Mouse (Mus musculus) embryonic facial prominence, embryonic 11.5 days (tissue): Measurements from ENCODE around the gene Odf3l2. TPM values are rescaled to one million over a fixed set of nuclear protein-coding genes. Genes with fewer than 3 reads are reported as not detected.

Experiments
- ATAC-seq: fragments of 200-750 bp; cut with Nextera tagmentation; replicated peaks from 2 replicates; pipeline ENCODE4 v1.8.0; 2017; ENCODE audit warnings: low read depth; ENCODE audit not compliant: insufficient number of reproducible peaks, low FRiP score, low TSS enrichment
- DNase-seq: peaks from one replicate; pipeline ENCODE4 v3.0.0-alpha.2; 2015; ENCODE audit warnings: low spot score
- H3K27ac ChIP-seq: fragments of 300-500 bp; sonication (generic); replicated peaks from 2 replicates; pipeline ENCODE4 v1.5.1; 2014; ENCODE audit warnings: mild to moderate bottlenecking, low read depth, low read length, control low read depth
- H3K27me3 ChIP-seq: fragments of 300-500 bp; sonication (generic); 2 replicates; pipeline ENCODE4 v1.6.1; 2014; ENCODE audit warnings: mild to moderate bottlenecking, low read length, moderate library complexity, mixed read lengths; ENCODE audit not compliant: control insufficient read depth, insufficient read depth
- H3K36me3 ChIP-seq: fragments of 300-500 bp; sonication (generic); replicated peaks from 2 replicates; pipeline ENCODE4 v1.6.1; 2014; ENCODE audit warnings: low read depth, mild to moderate bottlenecking, low read length, moderate library complexity, mixed read lengths; ENCODE audit not compliant: control insufficient read depth, insufficient read depth
- H3K4me1 ChIP-seq: fragments of 300-500 bp; sonication (generic); 2 replicates; pipeline ENCODE4 v1.6.1; 2014; ENCODE audit warnings: low read length, mixed read lengths; ENCODE audit not compliant: control insufficient read depth, insufficient read depth
- H3K4me2 ChIP-seq: fragments of 300-500 bp; sonication (generic); 2 replicates; pipeline ENCODE4 v1.6.1; 2014; ENCODE audit warnings: low read depth, mild to moderate bottlenecking, control low read depth, low read length, moderate library complexity
- H3K4me3 ChIP-seq: fragments of 300-500 bp; sonication (generic); 2 replicates; pipeline ENCODE4 v1.5.1; 2014; ENCODE audit warnings: low read depth, low read length, control low read depth
- H3K9ac ChIP-seq: fragments of 300-500 bp; sonication (generic); replicated peaks from 2 replicates; pipeline ENCODE4 v1.6.1; 2014; ENCODE audit warnings: mild to moderate bottlenecking, control low read depth, low read length
- H3K9me3 ChIP-seq: fragments of 300-500 bp; sonication (generic); replicated peaks from 2 replicates; pipeline ENCODE4 v1.6.1; 2016; ENCODE audit warnings: mild to moderate bottlenecking, low read length, inconsistent platforms, mixed read lengths; ENCODE audit not compliant: control insufficient read depth
- WGBS: fragments of 180-500 bp; shearing (Covaris S2); extraction: QIAGEN DNeasy Blood & Tissue Kit; methylation state at CpG from one replicate; pipeline ENCODE4 v1.1.7; 2014; 5-methylcytosine and 5-hydroxymethylcytosine counted together
- polyA plus RNA-seq: library from polyadenylated mRNA; unstranded; fragments of >200 nt; fragmentation: Nextera tagmentation; extraction: Ambion mirVana; gene quantifications from 2 replicates; pipeline ENCODE4 v1.2.1, GENCODE M21; 2014

Gene Odf3l2
- not detected in 2 replicates for polyA plus RNA-seq

DNA sequence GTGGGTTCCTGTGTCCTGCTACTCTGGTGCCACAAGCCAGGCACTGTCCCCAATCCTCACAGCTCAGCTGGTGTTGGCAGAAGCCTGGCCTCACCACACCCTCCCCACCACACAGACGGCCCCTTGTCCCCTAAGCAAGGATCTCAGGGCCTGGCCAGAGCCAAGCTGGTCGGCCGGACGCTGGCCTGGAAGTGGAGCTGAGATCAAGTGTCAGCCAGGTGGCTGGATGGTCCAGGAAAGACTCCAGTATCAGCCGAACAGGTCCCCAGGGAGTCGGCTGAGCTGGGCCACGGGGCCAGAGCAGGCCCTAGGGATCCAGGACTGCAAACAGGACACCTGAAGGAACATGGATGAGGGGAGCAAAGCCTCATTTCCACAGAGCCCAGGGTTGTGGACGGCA, at the start of gene Odf3l2:
Odf3l2 (minus strand) TSS at position 28 of the 400 bp plus-strand sequence.
- Histone ChIP-seq H3K27me3 (no peaks in the 10 kb centered on the region), H3K9ac (no peak within 1 kb of the TSS), H3K4me2 (no peak within 1 kb of the TSS), H3K4me3 (no peak within 1 kb of the TSS), H3K4me1 (no peaks in the 10 kb centered on the region), H3K9me3 (no peaks in the 10 kb centered on the region), H3K36me3 (no peaks in the 10 kb centered on the region), H3K27ac (no peak within 1 kb of the TSS)
- ATAC-seq: no peak
- DNase-seq: no peak
- WGBS: 64% methylated on average over 8 of the region's 8 CpGs

DNA sequence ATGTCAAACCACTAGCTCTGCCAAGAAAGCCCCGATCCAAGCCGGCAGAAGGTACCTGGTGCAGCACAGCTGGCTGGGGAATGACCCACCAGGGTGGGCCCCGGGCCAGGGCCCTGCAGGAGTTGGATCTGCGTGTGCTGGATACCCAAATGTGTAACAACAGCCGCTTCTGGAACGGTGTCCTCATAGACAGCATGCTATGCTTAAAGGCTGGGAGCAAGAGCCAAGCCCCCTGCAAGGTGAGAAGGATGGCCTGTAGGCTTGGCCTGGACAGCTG, 48.8 kb upstream of the Odf3l2 start:
- Histone ChIP-seq H3K27me3 (no peaks in the 10 kb centered on the region), H3K4me3 (no peak overlapping the region), H3K36me3 (no peaks in the 10 kb centered on the region), H3K9me3 (no peaks in the 10 kb centered on the region), H3K4me1 (peaks cover 3% of the 10 kb centered on the region; the same call in 1 of the 2 replicates), H3K9ac (peak overlapping the region; percentile 4; the same call in 1 of the 2 replicates), H3K27ac (no peak overlapping the region), H3K4me2 (no peak overlapping the region)
- WGBS: 80% methylated on average over 6 of the region's 6 CpGs
- ATAC-seq: no peak; the same call in 1 of the 2 replicates
- DNase-seq: no peak

DNA sequence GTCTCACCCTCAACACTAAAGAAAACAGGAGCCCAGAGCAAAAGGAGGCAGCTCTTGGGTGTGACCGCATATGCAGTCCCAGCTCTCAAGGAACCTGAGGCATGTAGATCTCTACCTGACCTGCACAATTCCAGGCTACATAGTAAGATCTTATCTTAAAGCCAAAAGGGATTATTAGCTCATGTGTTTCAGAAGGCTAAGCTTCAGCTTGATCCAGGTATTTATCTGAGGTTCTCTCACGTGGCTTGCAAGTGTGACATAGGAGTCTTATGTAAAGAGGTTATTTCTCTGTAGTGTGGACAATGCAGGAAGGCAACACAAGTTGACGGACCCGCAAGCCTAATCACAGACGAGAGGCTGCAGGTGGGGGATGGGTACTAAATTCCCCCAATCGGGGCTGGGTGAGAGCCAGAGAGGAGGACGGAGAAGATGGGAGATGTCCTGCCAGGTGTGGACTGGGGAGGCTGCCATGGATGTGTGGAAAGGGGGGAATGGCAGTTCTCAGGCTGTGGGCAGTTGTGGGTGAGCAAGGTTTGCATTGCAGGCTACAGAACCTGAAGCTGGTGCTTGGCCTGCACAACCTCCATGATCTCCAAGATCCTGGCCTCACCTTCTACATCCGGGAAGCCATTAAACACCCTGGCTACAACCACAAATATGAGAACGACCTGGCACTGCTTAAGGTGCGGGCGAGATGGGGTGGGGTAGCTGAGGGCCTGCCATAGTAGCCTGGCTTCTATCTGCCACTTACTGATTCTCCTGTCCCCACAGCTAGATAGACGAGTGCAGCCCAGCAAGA, 48.2 kb upstream of the Odf3l2 start:
- no peaks in the 10 kb centered on the region for H3K27me3 ChIP-seq

DNA sequence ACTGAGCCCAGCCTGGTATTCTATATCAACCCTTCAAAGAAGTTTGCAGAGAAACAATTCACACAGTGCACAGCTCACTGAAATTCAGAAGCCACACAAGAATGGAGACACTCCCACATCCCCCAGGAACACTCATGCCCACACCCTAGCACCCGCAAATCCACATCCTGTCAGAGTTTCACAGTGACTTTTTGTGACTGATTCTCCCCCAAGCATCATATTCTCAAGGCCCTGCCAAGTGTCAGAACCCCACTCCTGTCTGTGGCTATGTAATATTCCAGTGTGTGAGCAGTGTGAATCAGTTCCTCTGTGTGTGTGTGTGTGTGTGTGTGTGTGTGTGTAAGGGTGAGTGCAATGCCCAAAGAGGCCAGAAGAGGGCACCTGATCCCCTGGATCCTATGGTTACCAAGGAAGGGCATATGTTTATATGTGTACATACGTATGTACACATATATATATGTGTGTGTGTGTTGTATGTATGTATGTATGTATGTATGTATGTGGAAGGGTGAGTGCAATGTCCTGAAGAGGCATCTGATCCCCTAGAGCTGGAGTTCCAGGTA, 46.5 kb upstream of the Odf3l2 start:
- peaks cover 3% of the 10 kb centered on the region; the same call in 1 of the 2 replicates for H3K4me1 ChIP-seq
- DNase-seq (no peak), ATAC-seq (no peak)
- no peak overlapping the region for H3K9ac ChIP-seq
- no peak overlapping the region for H3K4me3 ChIP-seq
- WGBS: 95% methylated on average over 2 of the region's 2 CpGs
- no peaks in the 10 kb centered on the region for H3K9me3 ChIP-seq
- H3K36me3 ChIP-seq: peaks cover 10% of the 10 kb centered on the region
- no peak overlapping the region for H3K4me2 ChIP-seq
- no peak overlapping the region for H3K27ac ChIP-seq
- H3K27me3 ChIP-seq: no peaks in the 10 kb centered on the region

More for the DNA sequence above, 48.2 kb upstream of the Odf3l2 start:
- no peak overlapping the region for H3K4me2 ChIP-seq
- H3K9me3 ChIP-seq: no peaks in the 10 kb centered on the region
- DNase-seq (no peak), ATAC-seq (no peak; the same call in 1 of the 2 replicates)
- peaks cover 5% of the 10 kb centered on the region for H3K36me3 ChIP-seq
- no peak overlapping the region for H3K9ac ChIP-seq
- no peak overlapping the region for H3K4me3 ChIP-seq
- 75% methylated on average over 12 of the region's 12 CpGs for WGBS
- H3K4me1 ChIP-seq: peaks cover 3% of the 10 kb centered on the region; the same call in 1 of the 2 replicates
- H3K27ac ChIP-seq: no peak overlapping the region

DNA sequence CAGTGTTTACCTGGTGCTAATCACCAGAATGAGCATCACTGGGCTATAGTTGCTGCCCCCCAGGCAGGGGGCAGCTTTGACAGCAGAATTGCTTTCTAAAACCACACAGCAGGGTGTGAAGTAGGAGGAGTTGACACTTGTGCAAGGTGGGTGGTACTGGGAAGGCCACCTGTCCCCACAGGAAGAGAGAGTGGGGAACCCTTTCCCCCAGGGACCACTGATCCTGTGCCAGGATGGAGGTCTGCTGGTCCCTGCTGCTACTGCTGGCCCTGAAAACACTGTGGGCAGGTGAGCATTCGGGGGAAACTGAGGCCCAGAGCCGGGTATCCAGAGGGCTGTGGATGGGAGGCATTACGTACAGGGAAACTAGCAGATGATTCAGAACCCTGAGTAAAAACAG, 43.6 kb upstream of the Odf3l2 start:
- no peaks in the 10 kb centered on the region for H3K27me3 ChIP-seq
- ATAC-seq (no peak), DNase-seq (no peak)
- no peaks in the 10 kb centered on the region for H3K4me1 ChIP-seq
- H3K36me3 ChIP-seq: peaks cover 21% of the 10 kb centered on the region
- H3K4me3 ChIP-seq: no peak overlapping the region
- no peaks in the 10 kb centered on the region for H3K9me3 ChIP-seq
- 96% methylated on average over 3 of the region's 3 CpGs for WGBS
- no peak overlapping the region for H3K9ac ChIP-seq
- no peak overlapping the region for H3K4me2 ChIP-seq
- H3K27ac ChIP-seq: no peak overlapping the region

DNA sequence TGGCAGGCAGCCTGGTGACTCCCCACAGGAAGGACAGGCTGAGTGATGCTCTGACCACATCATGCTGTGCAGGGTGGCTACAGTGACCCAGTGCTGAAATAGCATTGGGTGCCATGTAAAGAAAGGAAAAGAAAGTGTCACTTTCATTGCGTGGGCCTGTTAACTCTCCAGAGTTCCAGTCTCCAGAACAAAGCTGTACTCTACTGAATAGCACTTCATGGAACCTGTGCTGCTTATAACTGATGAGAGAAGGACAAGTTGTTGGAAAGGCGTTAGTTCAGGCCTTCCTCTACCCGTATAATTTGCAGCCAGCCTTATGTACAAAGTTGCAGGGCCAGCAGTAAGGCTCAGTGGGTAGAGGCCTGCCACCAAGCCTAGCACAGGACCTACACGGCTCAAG, 43.2 kb upstream of the Odf3l2 start, which contains the start of gene Gzmm:
Gzmm (plus strand) TSS at position 301 of the 400 bp plus-strand sequence.
- Histone ChIP-seq H3K4me1 (peaks cover 2% of the 10 kb centered on the region; the same call in 1 of the 2 replicates), H3K4me2 (no peak within 1 kb of the TSS), H3K27ac (no peak within 1 kb of the TSS), H3K9ac (no peak within 1 kb of the TSS), H3K9me3 (no peaks in the 10 kb centered on the region), H3K36me3 (peaks cover 21% of the 10 kb centered on the region), H3K4me3 (no peak within 1 kb of the TSS), H3K27me3 (no peaks in the 10 kb centered on the region)
- DNase-seq: no peak
- 89% methylated on average over 4 of the region's 4 CpGs for WGBS
- no peak for ATAC-seq

DNA sequence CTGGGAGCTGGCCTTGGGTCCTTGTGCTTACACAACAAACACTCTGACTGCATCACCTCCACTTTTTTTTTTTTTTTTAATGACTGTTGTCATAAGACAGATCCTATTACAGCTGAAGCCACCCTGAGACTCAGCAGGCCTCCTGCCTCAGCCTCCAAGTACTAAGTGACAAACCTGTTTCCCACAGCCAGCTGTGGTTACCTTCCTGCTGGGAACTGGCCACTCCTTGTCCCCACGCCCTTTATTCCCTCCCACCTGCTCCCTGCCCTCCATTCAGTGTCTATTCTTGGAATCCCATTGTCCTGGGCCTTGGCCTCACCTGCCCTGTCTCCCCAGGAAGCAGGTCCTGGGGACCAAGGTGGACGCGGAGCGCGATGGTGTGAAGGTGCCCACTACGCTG, 42.0 kb upstream of the Odf3l2 start:
- Histone ChIP-seq H3K9me3 (no peaks in the 10 kb centered on the region), H3K4me2 (no peak overlapping the region), H3K27me3 (no peaks in the 10 kb centered on the region), H3K9ac (no peak overlapping the region), H3K27ac (no peak overlapping the region), H3K4me3 (no peak overlapping the region), H3K36me3 (peaks cover 21% of the 10 kb centered on the region), H3K4me1 (peaks cover 6% of the 10 kb centered on the region)
- WGBS: 96% methylated on average over 6 of the region's 6 CpGs
- DNase-seq (no peak), ATAC-seq (no peak)

DNA sequence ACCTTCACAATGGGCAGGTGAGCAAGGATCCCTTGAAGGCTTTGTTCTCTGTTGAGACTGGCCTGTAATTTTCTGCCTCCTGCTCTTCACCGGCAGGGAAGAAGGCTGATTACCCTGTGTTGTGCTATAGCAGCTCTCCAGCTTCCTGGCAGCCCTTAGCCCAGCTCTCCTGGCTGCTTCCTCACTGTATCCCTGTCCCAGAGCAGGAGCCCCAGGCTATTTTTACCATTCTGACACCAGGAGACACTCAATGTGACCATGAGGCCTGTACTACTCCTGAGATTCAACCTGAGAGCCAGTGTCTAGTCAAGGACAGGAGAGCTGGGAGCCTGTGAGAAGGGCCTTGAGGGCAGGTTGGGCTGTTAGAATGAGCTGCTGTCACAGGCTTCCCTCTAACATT, 41.2 kb upstream of the Odf3l2 start:
- Histone ChIP-seq H3K27ac (no peak overlapping the region), H3K27me3 (no peaks in the 10 kb centered on the region), H3K9me3 (no peaks in the 10 kb centered on the region), H3K4me2 (no peak overlapping the region), H3K4me3 (no peak overlapping the region), H3K36me3 (peaks cover 21% of the 10 kb centered on the region), H3K4me1 (peaks cover 6% of the 10 kb centered on the region), H3K9ac (no peak overlapping the region)
- 88% methylated on average over 1 of the region's 1 CpGs for WGBS
- no peak for DNase-seq
- ATAC-seq: no peak
